Mouse (Mus musculus): ENCODE results near the gene Pex11g.

Pex11g gene

DNA sequence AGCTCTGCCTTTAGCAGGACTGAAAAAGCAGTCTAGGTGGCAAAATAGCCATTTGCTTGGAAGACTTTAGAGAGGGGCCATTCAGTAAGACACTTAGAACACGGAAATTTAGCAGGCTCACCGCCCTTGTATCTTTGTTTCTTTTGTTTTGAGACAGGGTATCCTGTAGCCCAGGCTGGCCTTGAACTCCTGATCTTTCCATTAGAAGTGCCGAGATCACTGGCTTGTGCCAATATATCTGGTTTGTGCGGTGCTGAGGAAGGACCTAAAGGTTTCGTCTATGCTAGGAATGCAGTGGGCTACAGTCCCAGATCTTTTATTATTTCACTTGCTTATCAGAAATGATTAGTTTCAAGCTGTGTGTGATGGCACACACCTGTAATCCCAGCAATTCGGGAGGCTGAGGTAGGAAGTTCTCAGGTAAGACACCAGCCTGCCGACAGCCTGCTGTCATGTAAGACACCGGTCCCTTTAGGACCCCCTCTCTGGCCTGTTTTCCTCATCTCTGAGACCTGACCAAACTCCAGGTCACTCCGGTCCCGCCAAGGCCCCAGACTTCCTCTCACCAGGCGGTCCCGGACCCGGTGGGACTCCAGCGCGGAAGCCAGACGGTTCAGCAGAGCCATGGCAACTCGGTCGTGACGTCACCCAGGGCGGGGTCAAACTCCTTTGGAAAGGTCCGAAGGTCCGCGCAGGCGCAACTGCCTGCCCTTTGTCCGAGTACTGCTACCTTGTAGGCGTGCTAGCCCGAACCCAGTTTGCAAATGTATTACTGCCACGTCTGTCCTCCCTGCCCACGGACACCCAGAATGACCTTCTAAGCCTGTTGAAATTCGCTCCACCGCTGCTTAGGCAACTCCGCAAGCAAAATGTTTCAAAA, at the start of gene Pex11g:
Gene Pex11g, minus strand, starts transcription at position 675 of the 880 bp plus-strand sequence.
- DNase-seq (ENCODE audit: low spot score in 2 of 2), result peak; percentile 81 to 89

DNA sequence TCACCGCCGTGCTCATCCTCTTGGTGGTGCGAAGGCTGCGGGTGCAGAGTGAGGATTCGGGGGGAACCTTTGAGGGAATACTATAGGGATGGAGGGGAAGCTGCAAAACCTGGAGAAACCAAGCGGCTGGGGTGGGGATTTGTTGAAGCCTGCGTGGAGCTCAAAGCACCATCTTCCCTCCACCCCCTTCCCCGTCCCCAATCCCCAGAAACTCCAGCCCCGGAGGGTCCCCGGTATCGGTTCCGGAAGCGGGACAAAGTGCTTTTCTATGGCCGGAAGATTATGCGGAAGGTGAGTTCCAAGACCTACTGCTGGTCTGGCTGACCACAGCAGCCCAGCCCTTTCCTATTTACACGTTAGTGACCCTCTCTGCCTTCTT, 49.6 kb upstream of the Pex11g start:
- peak; percentile 27 to 34 for DNase-seq (ENCODE audit: low spot score in 2 of 2)

DNA sequence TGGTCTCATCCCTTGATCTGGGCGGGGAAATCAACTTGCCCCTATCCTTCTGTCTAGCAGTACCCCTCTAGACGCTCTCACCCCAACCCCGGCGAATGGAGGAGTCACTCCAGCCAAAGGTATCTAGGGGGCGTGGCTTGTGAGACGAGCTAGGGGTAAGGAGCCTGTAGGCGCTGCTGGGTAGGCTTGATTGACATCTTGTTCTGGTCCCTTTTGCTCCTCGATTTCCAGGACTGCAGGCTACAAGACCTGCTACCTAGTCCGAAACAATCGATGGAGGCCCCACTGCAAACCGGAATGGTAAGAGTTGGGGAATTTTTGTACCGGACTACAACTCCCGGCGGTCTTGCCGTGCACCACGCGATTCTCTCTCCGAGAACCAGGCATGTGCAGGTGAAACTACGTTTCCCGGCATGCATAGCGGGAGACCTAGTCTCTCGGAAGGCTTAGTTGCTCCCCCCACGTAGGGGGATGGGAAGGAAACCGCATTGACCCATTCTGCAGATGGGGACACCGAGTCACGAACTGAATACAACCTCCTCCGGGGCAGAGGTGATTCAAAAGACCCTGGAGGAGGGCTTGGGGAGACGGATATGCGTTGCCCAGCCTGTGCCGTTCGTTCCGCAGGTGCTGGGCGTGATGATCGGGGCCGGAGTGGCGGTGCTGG, 49.1 kb upstream of the Pex11g start:
- peak; percentile 97 to 98 for DNase-seq (ENCODE audit: low spot score in 2 of 2)

DNA sequence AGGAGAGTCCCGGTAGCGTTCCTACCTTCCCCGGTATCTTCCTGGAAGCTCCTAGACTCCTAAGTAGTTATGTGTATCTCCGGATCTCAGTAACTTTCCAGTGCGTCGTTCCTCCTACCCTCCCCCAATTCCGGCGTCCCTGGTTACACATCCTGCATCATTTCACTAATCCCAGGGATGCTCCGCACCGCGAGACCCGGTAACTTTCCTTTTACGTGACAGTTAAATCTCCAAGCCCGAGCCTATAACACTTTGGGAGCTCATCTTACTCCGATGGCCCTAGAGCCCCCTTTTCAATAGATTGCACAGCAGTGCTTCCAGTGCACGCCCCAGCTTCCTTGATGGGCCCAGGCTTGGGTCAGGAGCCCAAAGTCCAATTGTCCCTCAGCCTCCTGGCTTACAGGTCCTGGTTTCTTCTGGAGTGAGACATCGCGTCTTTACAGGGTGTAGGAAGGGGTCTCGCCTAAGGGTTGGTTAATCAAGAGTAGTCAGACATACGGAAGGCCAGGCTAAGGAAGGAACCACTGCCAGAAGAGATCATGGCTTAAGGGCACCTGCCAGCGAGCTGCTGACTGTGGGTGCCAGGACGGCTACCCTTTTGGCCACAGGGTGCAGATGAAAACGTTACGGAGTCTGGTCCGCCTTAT, 48.4 kb upstream of the Pex11g start:
- peak; percentile 68 to 77 for DNase-seq (ENCODE audit: low spot score in 2 of 2)

DNA sequence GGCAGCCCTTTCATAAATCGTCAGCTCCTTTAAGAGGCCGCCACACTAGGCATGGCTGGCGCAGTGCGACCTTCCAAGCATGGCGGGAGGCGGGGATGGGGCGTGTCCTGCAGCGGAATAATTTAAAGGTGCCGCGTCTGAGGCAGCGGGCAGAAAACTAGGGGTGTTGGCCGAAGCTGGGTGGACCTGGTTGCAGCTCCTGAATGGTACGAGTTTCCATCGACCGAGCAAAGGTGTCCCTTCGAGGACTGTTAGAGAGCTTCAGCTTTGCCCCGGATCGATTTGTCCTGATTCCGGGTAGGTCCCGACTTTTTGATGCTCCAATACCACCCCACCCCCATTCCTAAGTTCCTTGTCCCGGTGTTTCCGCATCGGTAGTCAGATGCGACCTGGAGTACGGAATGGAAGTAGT, 47.8 kb upstream of the Pex11g start, which contains the start of gene Pnpla6:
Gene Pnpla6, plus strand, starts transcription at position 125 of the 412 bp plus-strand sequence.
- DNase-seq (ENCODE audit: low spot score in 2 of 2), result peak; percentile 89 to 92

DNA sequence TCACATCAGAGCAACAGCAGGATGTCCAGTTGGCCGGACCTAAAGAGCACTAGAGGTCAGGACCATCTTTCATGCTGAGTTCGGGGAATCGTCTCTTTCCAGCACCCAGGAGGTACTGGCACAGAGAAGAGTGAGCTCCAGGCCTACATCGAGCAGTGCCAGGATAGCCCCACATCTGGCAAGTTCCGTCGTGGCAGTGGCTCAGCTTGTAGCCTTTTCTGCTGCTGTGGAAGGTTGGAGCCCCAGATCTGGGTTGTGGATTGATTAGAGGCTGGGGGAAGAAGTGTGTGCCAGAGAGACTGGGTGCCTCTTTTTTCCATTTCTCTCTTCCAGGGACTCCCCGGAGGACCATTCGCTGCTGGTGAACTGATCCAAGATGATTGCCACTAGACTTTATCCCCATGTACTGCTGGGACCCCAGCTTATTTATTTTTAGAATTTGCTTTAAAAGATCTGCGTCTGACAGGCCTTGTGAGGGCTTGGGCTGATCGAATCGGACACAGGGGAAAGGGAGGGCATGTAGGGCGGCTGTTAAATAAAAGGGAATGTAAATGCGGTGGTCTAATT, 47.3 kb upstream of the Pex11g start:
- DNase-seq (ENCODE audit: low spot score in 2 of 2), result no peak

DNA sequence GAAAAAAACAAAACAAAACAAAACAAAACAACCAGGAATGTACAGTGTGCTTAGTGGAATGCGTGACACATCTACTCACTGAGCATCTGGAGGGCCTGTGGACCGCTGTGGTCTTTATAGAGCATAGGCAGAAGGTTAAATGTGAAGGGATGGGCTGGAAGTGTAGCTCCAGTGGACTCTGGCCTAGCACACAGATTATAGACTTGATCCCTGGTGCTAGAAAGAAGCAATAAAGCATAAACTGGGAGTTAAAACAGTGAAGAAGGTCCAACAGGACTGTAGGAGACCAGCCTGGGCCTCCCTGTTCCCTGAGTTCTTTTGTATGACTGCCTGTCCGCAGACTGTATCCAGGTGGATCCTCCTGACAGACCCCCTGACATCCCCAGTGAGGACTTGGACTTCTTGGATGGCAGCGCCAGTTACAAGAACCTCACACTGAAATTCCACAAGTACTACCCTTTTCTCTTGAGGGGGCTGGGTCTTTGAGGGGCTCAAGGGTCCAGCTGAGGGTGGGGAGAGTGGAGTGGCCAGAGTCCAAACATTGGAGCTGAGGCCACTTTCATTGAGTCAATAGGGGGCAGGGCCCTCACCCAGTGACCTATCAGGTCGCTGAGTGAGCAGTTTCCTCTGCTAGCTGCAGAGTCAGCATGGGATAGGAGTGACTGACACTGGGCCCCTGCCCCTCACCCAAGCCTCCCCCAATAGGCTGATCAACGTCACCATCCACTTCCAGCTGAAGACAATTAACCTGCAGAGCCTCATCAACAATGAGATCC, 40.7 kb upstream of the Pex11g start:
- no peak for DNase-seq (ENCODE audit: low spot score in 2 of 2)

DNA sequence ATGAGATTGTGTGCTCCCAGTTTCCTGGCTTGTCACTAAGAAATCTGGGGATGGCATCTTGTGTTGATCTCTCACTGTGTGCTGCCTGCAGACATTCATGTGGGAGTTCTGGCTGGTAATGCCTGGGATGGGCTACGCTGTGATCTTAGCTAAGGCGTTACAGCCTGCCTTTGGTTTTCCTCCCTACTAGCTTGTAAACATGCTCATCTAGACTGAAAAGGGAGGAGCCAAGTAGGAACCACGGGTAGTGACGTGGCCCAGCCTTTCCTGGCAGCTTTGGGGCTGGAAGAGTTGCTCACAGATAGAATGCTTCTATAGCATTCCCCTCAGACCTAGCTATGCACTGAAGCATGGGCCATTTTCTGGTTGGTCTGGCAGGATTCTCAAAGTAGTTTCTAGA, 34.7 kb upstream of the Pex11g start:
- DNase-seq (ENCODE audit: low spot score in 2 of 2), result peak; percentile 36 to 43

DNA sequence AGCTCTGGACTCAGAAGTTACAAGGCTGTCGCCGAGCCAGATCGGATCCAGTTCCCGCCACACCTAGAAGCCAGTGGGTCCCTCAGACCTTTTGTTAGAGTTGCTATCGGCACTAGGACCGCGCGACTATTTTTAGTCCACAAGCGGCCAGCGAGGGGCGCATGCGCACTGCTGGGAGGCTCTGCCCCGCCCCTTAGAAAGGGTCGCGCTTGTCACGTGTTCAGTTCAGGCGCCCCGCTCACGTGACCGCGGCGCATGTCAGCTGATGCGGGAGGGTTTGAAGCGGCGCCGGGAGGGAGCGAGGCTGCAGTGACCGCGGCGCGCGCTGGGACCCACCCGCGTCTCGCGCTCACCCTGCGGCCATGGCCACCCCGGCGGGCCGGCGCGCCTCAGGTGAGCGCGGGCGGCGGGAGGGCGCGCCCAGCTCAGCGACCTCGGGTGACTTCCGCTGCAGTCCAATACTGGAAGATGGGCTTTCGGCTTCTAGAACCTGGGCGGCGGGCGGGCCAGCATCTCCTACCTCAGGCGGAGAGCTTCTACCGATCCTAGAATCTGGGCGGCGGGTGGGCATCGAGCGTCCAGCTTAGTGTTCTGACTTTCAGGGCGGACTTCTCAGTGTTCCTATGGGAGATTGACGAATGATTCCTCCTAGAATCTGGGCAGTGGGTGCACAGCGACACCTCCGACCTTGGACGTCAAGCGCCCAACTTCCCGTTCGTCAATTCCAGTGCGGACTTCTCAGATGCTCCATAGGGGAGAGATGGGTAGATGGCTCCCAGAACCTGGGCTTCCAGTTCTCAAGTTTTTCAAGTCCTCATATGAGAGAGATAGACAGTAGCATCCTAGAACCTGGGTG, 33.0 kb upstream of the Pex11g start, which contains the start of gene Mcoln1:
Gene Mcoln1, plus strand, starts transcription at position 223 of the 856 bp plus-strand sequence.
- DNase-seq (ENCODE audit: low spot score in 2 of 2), result peak; percentile 97 to 99

DNA sequence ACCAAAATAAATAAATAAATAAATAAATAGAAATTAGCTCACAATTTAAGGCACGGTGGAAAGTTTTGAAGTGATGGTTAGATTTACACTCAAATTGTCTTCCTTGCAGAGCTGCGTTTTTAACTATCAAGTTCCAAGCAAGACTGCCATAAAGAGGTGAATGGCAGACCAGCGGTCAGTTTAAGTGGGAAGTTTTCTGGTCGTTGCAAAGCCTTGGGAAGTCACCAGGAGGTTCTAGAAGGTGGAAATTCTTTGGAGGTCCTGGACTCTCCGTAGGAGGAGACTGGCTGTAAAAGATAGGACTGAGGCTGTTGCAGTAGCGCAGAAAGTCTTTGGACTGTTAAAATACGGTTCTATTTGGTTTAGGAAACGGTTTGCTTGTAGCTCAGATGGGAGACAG, 32.3 kb upstream of the Pex11g start:
- DNase-seq (ENCODE audit: low spot score in 2 of 2), result no peak

DNA sequence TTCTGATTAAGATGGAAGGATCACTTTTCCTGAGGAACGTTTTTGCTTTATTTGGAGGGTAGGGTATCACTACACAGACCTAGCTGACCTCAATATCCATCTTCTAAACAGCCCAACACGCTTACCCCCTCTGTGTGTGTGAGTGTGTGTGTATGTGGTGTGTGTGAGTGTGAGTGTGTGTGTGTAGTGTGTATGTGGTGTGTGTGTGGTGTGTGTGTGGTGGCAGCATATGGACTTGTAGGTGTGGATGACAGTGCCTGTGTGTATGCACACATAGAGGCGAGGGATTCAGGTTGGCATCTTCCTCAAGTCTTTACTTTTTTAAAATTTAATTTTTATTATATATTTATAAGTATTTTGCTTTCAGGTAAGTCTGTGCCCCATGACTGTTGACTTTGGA, 31.1 kb upstream of the Pex11g start:
- DNase-seq (ENCODE audit: low spot score in 2 of 2), result no peak

DNA sequence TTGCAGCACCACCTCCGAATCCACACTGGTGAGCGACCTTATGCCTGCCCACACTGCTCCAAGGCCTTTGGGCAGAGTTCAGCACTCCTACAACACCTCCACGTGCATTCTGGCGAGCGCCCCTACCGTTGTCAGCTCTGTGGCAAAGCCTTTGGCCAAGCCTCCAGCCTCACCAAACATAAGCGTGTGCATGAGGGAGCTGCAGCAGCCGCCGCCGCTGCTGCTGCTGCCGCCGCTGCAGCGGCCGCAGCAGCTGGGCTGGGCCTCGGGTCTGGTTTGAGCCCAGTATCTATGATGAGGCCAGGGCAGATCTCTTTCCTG, 28.9 kb upstream of the Pex11g start:
- no peak for DNase-seq (ENCODE audit: low spot score in 2 of 2)

DNA sequence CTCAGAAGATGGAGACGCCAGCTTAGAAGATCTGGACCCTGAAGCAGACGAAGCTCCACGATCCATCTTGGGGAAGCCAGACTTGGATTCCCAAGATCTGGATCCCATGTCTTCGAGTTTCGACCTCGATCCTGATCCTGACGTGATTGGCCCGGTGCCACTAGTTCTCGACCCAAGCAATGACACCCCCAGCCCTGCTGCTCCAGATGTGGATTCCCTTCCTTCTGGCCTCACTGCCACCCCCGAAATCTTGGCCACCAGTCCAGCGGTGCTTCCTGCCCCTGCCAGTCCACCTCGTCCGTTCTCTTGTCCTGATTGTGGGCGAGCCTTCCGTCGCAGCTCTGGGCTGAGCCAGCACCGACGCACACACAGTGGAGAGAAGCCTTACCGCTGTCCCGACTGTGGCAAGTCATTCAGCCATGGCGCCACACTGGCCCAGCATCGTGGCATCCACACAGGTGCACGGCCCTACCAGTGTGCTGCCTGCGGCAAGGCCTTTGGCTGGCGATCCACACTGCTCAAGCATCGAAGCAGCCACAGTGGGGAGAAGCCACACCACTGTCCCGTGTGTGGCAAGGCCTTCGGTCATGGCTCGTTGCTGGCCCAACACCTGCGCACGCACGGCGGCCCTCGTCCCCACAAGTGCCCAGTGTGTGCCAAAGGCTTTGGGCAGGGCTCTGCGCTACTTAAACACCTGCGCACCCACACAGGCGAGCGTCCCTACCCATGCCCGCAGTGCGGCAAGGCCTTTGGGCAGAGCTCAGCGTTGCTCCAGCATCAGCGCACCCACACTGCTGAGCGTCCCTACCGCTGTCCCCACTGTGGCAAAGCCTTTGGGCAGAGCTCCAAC, 28.3 kb upstream of the Pex11g start:
- no peak for DNase-seq (ENCODE audit: low spot score in 2 of 2)

DNA sequence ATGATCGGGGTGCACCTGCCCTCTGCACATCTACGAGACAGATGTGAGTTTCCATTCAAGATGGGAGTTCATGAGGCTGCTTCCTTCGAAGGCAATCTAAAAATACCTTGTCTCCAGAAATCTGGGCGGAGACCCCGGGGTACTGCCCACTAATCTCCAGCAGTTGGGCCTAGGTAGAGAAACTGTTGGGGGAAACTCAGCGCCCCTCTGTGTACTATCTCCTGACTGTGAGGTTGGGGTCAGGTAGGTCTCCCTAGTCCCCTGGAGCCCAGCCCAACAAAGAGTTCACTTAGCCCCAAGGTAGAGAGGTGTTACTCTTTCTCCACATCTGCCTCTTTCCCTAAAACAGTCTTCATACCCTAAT, 26.3 kb upstream of the Pex11g start:
- DNase-seq (ENCODE audit: low spot score in 2 of 2), result no peak

DNA sequence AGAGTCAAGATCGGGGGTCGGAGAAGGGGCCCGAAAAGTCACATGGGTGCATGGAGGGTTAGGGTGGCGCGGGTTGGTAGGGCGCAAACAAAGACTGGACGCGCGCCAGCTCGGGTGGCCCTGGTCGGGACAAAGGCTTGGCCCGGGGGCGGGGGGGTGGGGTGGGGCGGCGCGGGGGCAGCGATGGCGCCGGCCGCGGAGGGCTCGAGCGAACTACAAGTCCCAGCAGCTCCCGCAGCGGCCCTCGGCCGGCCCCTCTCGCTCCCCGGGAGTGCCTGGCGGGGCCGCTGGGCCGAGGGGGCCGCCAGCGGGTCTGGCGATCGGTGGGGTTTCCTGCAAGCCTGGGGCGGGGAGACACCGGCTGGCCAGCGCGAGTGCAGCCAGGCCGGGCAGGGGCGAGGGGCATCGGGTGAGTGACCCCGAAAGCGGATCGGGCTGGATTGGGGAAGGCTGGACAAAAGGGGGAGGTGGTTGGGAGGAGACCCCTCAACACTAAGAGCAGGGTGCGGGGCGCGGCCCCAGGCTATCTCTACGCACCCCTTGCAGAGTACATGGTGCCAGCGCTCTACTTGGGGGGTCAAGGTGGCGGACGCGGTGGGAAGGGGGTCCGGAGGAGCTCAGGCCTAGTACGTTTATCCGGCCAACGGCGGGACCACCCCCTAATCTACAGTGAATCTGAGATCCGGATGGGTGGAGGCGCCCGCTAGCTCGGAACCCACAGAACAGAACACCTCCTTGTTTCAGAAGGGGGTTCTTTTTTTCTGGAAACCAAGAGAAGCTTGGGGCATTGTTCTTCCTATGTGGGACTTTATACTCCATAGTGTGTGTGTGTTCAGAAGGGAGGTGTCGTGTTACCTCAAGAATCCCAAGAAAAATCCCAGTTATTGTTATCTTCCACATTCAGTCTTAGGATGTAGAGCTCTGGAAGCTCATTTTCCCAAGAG, 25.7 kb upstream of the Pex11g start, which contains the start of gene Zfp358:
Gene Zfp358, plus strand, starts transcription at position 238 of the 944 bp plus-strand sequence.
- peak; percentile 49 to 62 for DNase-seq (ENCODE audit: low spot score in 2 of 2)

DNA sequence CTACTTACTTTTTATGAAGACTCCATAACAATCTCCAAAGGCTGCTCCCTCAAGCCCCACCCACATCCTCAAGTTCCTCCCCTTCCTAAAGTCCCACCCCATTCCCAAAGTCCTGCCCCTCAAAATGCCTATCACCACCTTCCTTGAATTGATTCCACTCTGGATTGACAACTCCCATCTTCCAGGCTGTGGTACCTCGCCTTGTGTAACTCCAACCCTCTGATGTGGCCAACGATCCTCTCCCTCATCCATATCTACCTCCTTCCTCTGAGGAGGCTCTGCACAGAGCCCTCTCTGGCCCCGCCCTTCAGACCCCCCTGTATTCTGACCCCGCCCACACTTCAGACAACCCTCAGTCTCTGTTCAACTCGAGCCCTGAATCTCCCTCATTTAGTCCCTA, 17.7 kb upstream of the Pex11g start:
- no peak for DNase-seq (ENCODE audit: low spot score in 2 of 2)

DNA sequence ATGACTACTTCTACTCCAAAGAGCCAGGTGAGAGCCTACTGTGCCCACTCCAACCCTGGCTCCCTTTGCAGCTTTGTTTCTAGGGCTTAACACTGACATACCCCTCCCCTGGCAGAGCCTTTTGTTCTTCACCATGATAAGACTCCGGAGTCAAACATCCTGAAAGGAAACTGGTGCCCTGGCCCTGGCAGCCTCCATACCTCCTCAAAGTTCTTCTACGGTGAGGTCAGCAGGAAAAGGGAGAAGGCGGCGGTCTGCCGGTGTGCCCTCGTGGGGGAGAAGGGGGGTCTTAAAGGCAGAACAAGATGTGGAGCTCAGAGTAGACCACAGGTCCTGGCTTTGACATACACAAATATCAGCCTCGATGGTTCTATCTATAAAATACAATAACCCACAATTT, 16.1 kb upstream of the Pex11g start:
- no peak for DNase-seq (ENCODE audit: low spot score in 2 of 2)

DNA sequence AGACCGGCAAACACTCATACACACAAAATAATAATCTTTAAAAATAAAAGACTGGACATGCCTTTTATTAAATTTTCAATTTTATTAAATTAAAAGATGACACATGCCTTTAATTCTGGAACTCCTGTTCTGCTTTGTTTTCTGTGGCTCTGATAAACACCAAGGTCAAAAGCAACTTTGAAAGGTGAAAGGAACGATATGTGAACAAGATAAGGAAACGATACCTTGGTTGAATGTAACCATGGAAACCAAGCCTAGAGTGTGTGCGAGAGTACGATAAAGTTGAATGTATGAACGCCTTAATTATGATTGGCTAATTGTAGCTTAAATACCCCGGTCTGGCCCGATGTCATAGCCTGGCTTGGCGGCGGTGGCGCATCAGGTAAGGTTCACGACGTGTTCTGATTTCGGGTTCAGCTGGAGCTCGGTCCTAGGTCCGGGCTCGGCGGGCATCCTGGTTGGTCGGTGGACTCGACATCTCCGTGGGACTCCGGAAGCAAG, 14.8 kb upstream of the Pex11g start:
- DNase-seq (ENCODE audit: low spot score in 2 of 2), result no peak

All from right cerebral cortex, adult 2 months (tissue).